Mouse (Mus musculus): ENCODE data around the gene Acvr1c.

The Acvr1c gene

GRCm38 (mm10) chr2:58357414-58358131 lies at the start of gene Acvr1c:
Gene Acvr1c (minus strand): TSS chr2:58357895.
- peak; percentile 19 for DNase-seq (ENCODE audit: low read depth, low spot score)

GRCm38 (mm10) chr2:58403481-58403880 lies 45.8 kb upstream of the Acvr1c start:
- DNase-seq (ENCODE audit: low read depth, low spot score) = no peak

GRCm38 (mm10) chr2:58388601-58389000 lies 30.9 kb upstream of the Acvr1c start:
- no peak for DNase-seq (ENCODE audit: low read depth, low spot score)

- no peak for DNase-seq (ENCODE audit: low read depth, low spot score)
These were observed 22.3 kb upstream of the Acvr1c start for GRCm38 (mm10) chr2:58380020-58380419.

- DNase-seq (ENCODE audit: low read depth, low spot score) = no peak
These were observed 21.8 kb upstream of the Acvr1c start for GRCm38 (mm10) chr2:58379475-58379874.

GRCm38 (mm10) chr2:58377417-58378130 lies 19.9 kb upstream of the Acvr1c start:
- DNase-seq (ENCODE audit: low read depth, low spot score) = no peak

GRCm38 (mm10) chr2:58366196-58366595 lies 8.5 kb upstream of the Acvr1c start:
- DNase-seq (ENCODE audit: low read depth, low spot score) = no peak

GRCm38 (mm10) chr2:58361361-58362046 lies 3.8 kb upstream of the Acvr1c start:
- DNase-seq (ENCODE audit: low read depth, low spot score) = no peak

- no peak for DNase-seq (ENCODE audit: low read depth, low spot score)
These were observed 401 bp upstream of the Acvr1c start for GRCm38 (mm10) chr2:58358132-58358460.

GRCm38 (mm10) chr2:58357068-58357413 lies 654 bp downstream of the Acvr1c start:
- peak; percentile 5 for DNase-seq (ENCODE audit: low read depth, low spot score)

GRCm38 (mm10) chr2:58354389-58354788 lies 3.3 kb downstream of the Acvr1c start:
- no peak for DNase-seq (ENCODE audit: low read depth, low spot score)

- DNase-seq (ENCODE audit: low read depth, low spot score) = no peak
These were observed 4.8 kb downstream of the Acvr1c start for GRCm38 (mm10) chr2:58352846-58353245.

GRCm38 (mm10) chr2:58350657-58351056 lies 7.0 kb downstream of the Acvr1c start:
- DNase-seq (ENCODE audit: low read depth, low spot score) = no peak

GRCm38 (mm10) chr2:58336730-58337129 lies 21.0 kb downstream of the Acvr1c start:
- DNase-seq (ENCODE audit: low read depth, low spot score) = no peak

- no peak for DNase-seq (ENCODE audit: low read depth, low spot score)
These were observed 28.1 kb downstream of the Acvr1c start for GRCm38 (mm10) chr2:58329589-58329988.

- peak; percentile 27 for DNase-seq (ENCODE audit: low read depth, low spot score)
These were observed 33.4 kb downstream of the Acvr1c start for GRCm38 (mm10) chr2:58324118-58324901.

GRCm38 (mm10) chr2:58323274-58323673 lies 34.4 kb downstream of the Acvr1c start:
- DNase-seq (ENCODE audit: low read depth, low spot score) = no peak

- DNase-seq (ENCODE audit: low read depth, low spot score) = no peak
These were observed 41.5 kb downstream of the Acvr1c start for GRCm38 (mm10) chr2:58316186-58316585.

- no peak for DNase-seq (ENCODE audit: low read depth, low spot score)
These were observed 48.0 kb downstream of the Acvr1c start for GRCm38 (mm10) chr2:58309695-58310094.

- DNase-seq (ENCODE audit: low read depth, low spot score) = no peak
These were observed 53.2 kb downstream of the Acvr1c start for GRCm38 (mm10) chr2:58304450-58304849.

- DNase-seq (ENCODE audit: low read depth, low spot score) = peak; percentile 6
These were observed 67.8 kb downstream of the Acvr1c start for GRCm38 (mm10) chr2:58289759-58290431.
